Mouse (Mus musculus): ENCODE results near the gene Pld4. TPM values are rescaled to one million over a fixed set of nuclear protein-coding genes. Genes with fewer than 3 reads are reported as not detected.

Pld4 gene
- 1.2 TPM in 1 of 2 replicates, not detected in the other for total RNA-seq (2014; fragmentation: Nextera tagmentation)
- total RNA-seq (2017): 0.14 and 0.46 TPM in 2 replicates

- no peak for ATAC-seq (replicated peaks; ENCODE audit: low FRiP score, low TSS enrichment, poor library complexity, severe bottlenecking)
Observed at GRCm38 (mm10) chr12:112760154-112760926, at the start of gene Pld4. Pld4 (plus strand) TSS chr12:112760655.

GRCm38 (mm10) chr12:112713984-112714383, 46.5 kb upstream of the Pld4 start:
- 0 out of 2 replicates have a peak, but pooled peaks have one; percentile 5 for ATAC-seq (replicated peaks; ENCODE audit: low FRiP score, low TSS enrichment, poor library complexity, severe bottlenecking)

- peak; percentile 66 for ATAC-seq (replicated peaks; ENCODE audit: low FRiP score, low TSS enrichment, poor library complexity, severe bottlenecking)
Observed at GRCm38 (mm10) chr12:112717140-112717539, 43.3 kb upstream of the Pld4 start.

- ATAC-seq (replicated peaks; ENCODE audit: low FRiP score, low TSS enrichment, poor library complexity, severe bottlenecking): no peak
Observed at GRCm38 (mm10) chr12:112718995-112719394, 41.5 kb upstream of the Pld4 start.

- ATAC-seq (replicated peaks; ENCODE audit: low FRiP score, low TSS enrichment, poor library complexity, severe bottlenecking): no peak
Observed at GRCm38 (mm10) chr12:112720216-112720615, 40.2 kb upstream of the Pld4 start, which contains the start of gene Cep170b. Cep170b (plus strand) TSS chr12:112720455.

- no peak for ATAC-seq (replicated peaks; ENCODE audit: low FRiP score, low TSS enrichment, poor library complexity, severe bottlenecking)
Observed at GRCm38 (mm10) chr12:112720890-112721423, 39.5 kb upstream of the Pld4 start.

GRCm38 (mm10) chr12:112721424-112722239, 38.8 kb upstream of the Pld4 start:
- ATAC-seq (replicated peaks; ENCODE audit: low FRiP score, low TSS enrichment, poor library complexity, severe bottlenecking): no peak

- ATAC-seq (replicated peaks; ENCODE audit: low FRiP score, low TSS enrichment, poor library complexity, severe bottlenecking): peak; percentile 15; the same call in 1 of the 2 replicates
Observed at GRCm38 (mm10) chr12:112722240-112723027, 38.0 kb upstream of the Pld4 start.

GRCm38 (mm10) chr12:112723028-112723330, 37.5 kb upstream of the Pld4 start:
- ATAC-seq (replicated peaks; ENCODE audit: low FRiP score, low TSS enrichment, poor library complexity, severe bottlenecking): 0 out of 2 replicates have a peak, but pooled peaks have one; percentile 0

GRCm38 (mm10) chr12:112723445-112723844, 37.0 kb upstream of the Pld4 start:
- ATAC-seq (replicated peaks; ENCODE audit: low FRiP score, low TSS enrichment, poor library complexity, severe bottlenecking): no peak

- peak; percentile 80 for ATAC-seq (replicated peaks; ENCODE audit: low FRiP score, low TSS enrichment, poor library complexity, severe bottlenecking)
Observed at GRCm38 (mm10) chr12:112724077-112724805, 36.2 kb upstream of the Pld4 start.

GRCm38 (mm10) chr12:112727801-112728200, 32.7 kb upstream of the Pld4 start:
- no peak for ATAC-seq (replicated peaks; ENCODE audit: low FRiP score, low TSS enrichment, poor library complexity, severe bottlenecking)

GRCm38 (mm10) chr12:112730808-112731207, 29.6 kb upstream of the Pld4 start:
- no peak for ATAC-seq (replicated peaks; ENCODE audit: low FRiP score, low TSS enrichment, poor library complexity, severe bottlenecking)

- ATAC-seq (replicated peaks; ENCODE audit: low FRiP score, low TSS enrichment, poor library complexity, severe bottlenecking): no peak
Observed at GRCm38 (mm10) chr12:112732591-112732990, 27.9 kb upstream of the Pld4 start.

GRCm38 (mm10) chr12:112734108-112734820, 26.2 kb upstream of the Pld4 start:
- no peak for ATAC-seq (replicated peaks; ENCODE audit: low FRiP score, low TSS enrichment, poor library complexity, severe bottlenecking)

GRCm38 (mm10) chr12:112734881-112735655, 25.4 kb upstream of the Pld4 start:
- no peak for ATAC-seq (replicated peaks; ENCODE audit: low FRiP score, low TSS enrichment, poor library complexity, severe bottlenecking)

GRCm38 (mm10) chr12:112735896-112736635, 24.4 kb upstream of the Pld4 start:
- no peak for ATAC-seq (replicated peaks; ENCODE audit: low FRiP score, low TSS enrichment, poor library complexity, severe bottlenecking)

Measured in megakaryocyte-erythroid progenitor cell, adult 5-6 weeks (primary cell).